In genomic region chr6:72359343-72359742, GRCm38 (mm10) we compare ENCODE assay signal across 17 mouse cellular contexts.
"Had no signal": no experiment of that assay in that cellular context is flagged by ENCODE, and none has a peak within 500 bp of the region (broad histone marks: within the 10 kb centered on the region; RNA-seq: fewer than 3 reads in every experiment).

No protein-coding gene starts in this region.

- H3K9me3 ChIP-seq: kidney, embryonic 15.5 days; liver, embryonic 13.5 days; midbrain, embryonic 12.5 days; midbrain, embryonic 15.5 days had no signal

- DNase-seq: kidney, adult 18-20 months; kidney, postnatal 10 days; layer of hippocampus, postnatal 36 days; liver, embryonic 13.5 days; lung, embryonic 14.5 days; right cerebral cortex, adult 18-20 months; right cerebral cortex, postnatal 14 days; right cerebral cortex, postnatal 4 days; thymus, adult 18-20 months; thymus, postnatal 36 days had no signal

- H3K4me2 ChIP-seq: kidney, embryonic 15.5 days; midbrain, embryonic 12.5 days; midbrain, embryonic 15.5 days had no signal

- H3K27ac ChIP-seq: left cerebral cortex, adult 2 months; macrophage; midbrain, embryonic 12.5 days; midbrain, embryonic 15.5 days had no signal

- H3K4me3 ChIP-seq: kidney, embryonic 15.5 days; left cerebral cortex, adult 2 months; midbrain, embryonic 12.5 days; midbrain, embryonic 15.5 days had no signal

- H3K27me3 ChIP-seq: kidney, embryonic 15.5 days; midbrain, embryonic 15.5 days had no signal

- ATAC-seq: intestine, embryonic 16.5 days; lung, postnatal 0 days; midbrain, embryonic 15.5 days had no signal

- H3K9ac ChIP-seq: kidney, embryonic 15.5 days; lung, embryonic 14.5 days; midbrain, embryonic 12.5 days; midbrain, embryonic 15.5 days had no signal
